Mouse (Mus musculus): ENCODE data around the gene Slco1a6. TPM values are rescaled to one million over a fixed set of nuclear protein-coding genes. Genes with fewer than 3 reads are reported as not detected.

Gene Slco1a6
- polyA plus RNA-seq, 1 experiment = not detected

DNA sequence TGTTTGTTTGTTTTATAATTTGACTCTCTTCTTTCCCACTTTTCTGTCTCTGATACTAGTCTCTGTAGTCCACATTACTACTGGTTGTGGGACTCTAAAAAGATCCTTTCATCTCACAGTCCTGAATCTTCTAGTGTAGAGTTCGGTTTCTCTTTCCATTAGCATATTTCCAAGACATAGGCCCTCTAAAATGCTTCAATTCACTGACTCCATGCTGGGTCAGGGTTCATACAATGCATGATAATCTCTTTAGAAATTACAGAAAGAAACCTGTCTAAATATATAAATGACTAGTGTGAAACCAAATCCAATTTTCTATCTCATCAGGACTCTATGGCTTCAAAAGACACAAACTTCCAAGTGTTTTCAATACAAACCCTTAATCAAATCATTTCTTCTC lies 160.6 kb downstream of the Slco1a6 start:
- Histone ChIP-seq H3K79me2 (ENCODE audit: control insufficient read depth, insufficient read depth) (no peaks in the 10 kb centered on the region), H3K36me3 (ENCODE audit: control insufficient read depth, insufficient read depth) (no peaks in the 10 kb centered on the region), H3K4me3 (ENCODE audit: insufficient read depth, poor library complexity, severe bottlenecking) (no peak overlapping the region), H3ac (ENCODE audit: control insufficient read depth, insufficient read length, low read depth) (no peak overlapping the region), H3K27me3 (ENCODE audit: control insufficient read depth, insufficient read depth, insufficient read length) (no peaks in the 10 kb centered on the region), H3K79me3 (ENCODE audit: low read depth) (no peaks in the 10 kb centered on the region)
- TF ChIP-seq CTCF (IDR thresholded peaks at IDR 0.05; ENCODE audit: control insufficient read depth, insufficient read depth, insufficient read length) = no peak
- no peak for TF ChIP-seq MYOD1 (IDR thresholded peaks at IDR 0.05; ENCODE audit: control insufficient read depth, insufficient read length, low read depth)
- TF ChIP-seq MYOG (IDR thresholded peaks at IDR 0.05; ENCODE audit: control insufficient read depth, extremely low read depth, insufficient read length) = no peak
- TF ChIP-seq CEBPB (IDR thresholded peaks at IDR 0.05; ENCODE audit: low read depth) = no peak

- Histone ChIP-seq H3K4me3 (ENCODE audit: insufficient read depth, poor library complexity, severe bottlenecking) (no peak overlapping the region), H3K79me2 (ENCODE audit: control insufficient read depth, insufficient read depth) (no peaks in the 10 kb centered on the region), H3K79me3 (ENCODE audit: low read depth) (no peaks in the 10 kb centered on the region), H3ac (ENCODE audit: control insufficient read depth, insufficient read length, low read depth) (no peak overlapping the region), H3K27me3 (ENCODE audit: control insufficient read depth, insufficient read depth, insufficient read length) (no peaks in the 10 kb centered on the region), H3K36me3 (ENCODE audit: control insufficient read depth, insufficient read depth) (no peaks in the 10 kb centered on the region)
- TF ChIP-seq CEBPB (IDR thresholded peaks at IDR 0.05; ENCODE audit: low read depth) (no peak), FOSL1 (IDR thresholded peaks at IDR 0.05; ENCODE audit: insufficient read depth, low read length, poor library complexity, severe bottlenecking) (no peak), CTCF (IDR thresholded peaks at IDR 0.05; ENCODE audit: control insufficient read depth, insufficient read depth, insufficient read length) (no peak), MYOG (IDR thresholded peaks at IDR 0.05; ENCODE audit: control insufficient read depth, extremely low read depth, insufficient read length) (no peak), MAX (IDR thresholded peaks at IDR 0.05) (no peak), USF1 (IDR thresholded peaks at IDR 0.05; ENCODE audit: low read depth) (no peak), MYOD1 (IDR thresholded peaks at IDR 0.05; ENCODE audit: control insufficient read depth, insufficient read length, low read depth) (no peak)
These were observed 162.6 kb downstream of the Slco1a6 start for GRCm38 (mm10) chr6:142045746-142046145.

GRCm38 (mm10) chr6:142041896-142042295 lies 166.4 kb downstream of the Slco1a6 start:
- TF ChIP-seq MYOD1 (IDR thresholded peaks at IDR 0.05; ENCODE audit: control insufficient read depth, insufficient read length, low read depth) (no peak), MYOG (IDR thresholded peaks at IDR 0.05; ENCODE audit: control insufficient read depth, extremely low read depth, insufficient read length) (no peak), CEBPB (IDR thresholded peaks at IDR 0.05; ENCODE audit: low read depth) (no peak), USF1 (IDR thresholded peaks at IDR 0.05; ENCODE audit: low read depth) (no peak), FOSL1 (IDR thresholded peaks at IDR 0.05; ENCODE audit: insufficient read depth, low read length, poor library complexity, severe bottlenecking) (no peak), CTCF (IDR thresholded peaks at IDR 0.05; ENCODE audit: control insufficient read depth, insufficient read depth, insufficient read length) (no peak), MAX (IDR thresholded peaks at IDR 0.05) (no peak)
- Histone ChIP-seq H3K79me3 (ENCODE audit: low read depth) (no peaks in the 10 kb centered on the region), H3K36me3 (ENCODE audit: control insufficient read depth, insufficient read depth) (no peaks in the 10 kb centered on the region), H3K27me3 (ENCODE audit: control insufficient read depth, insufficient read depth, insufficient read length) (no peaks in the 10 kb centered on the region), H3K79me2 (ENCODE audit: control insufficient read depth, insufficient read depth) (no peaks in the 10 kb centered on the region), H3K4me3 (ENCODE audit: insufficient read depth, poor library complexity, severe bottlenecking) (no peak overlapping the region), H3ac (ENCODE audit: control insufficient read depth, insufficient read length, low read depth) (no peak overlapping the region)

DNA sequence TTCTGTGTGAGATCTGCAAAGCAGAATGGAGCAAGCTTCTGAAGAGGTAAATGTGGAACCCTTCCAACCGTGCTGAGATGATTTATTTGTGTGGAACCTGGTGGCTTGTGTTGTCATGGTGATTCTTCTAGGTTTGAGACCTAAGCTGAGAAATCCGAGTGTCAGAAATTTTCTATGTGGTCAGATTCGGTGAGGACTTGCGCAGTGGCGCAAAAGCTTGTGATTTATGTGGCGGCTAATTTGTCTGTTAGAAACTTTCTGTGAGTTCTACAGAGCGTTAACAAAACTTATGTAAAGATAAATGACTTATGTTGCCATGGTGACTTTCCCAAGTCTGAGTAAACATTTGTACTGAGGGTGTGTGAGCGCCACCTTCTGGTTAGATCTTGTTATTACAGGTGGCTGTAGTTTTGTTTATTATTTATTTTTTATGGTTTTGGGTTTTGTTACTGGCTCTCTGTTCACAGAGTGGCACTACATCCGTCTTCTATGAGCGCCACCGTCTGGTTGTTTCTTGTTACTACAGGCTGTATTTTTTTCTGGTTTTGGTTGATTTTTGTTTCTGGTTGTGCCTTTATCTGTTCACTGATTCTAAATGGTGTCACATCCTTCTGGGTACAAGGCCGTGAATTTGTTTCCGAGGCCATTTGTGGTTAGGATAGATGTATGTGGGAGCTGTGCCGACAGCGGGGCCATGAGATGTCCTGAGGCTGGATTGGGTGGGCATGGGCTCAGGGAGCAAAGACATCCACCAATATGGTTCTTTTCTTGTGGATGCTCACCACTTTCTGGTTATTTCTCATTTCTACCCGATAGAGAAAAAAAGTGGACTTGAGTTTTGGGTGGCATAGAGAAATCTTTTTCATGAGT lies 167.8 kb downstream of the Slco1a6 start:
- TF ChIP-seq MYOD1 (IDR thresholded peaks at IDR 0.05; ENCODE audit: control insufficient read depth, insufficient read length, low read depth) (no peak), FOSL1 (IDR thresholded peaks at IDR 0.05; ENCODE audit: insufficient read depth, low read length, poor library complexity, severe bottlenecking) (no peak)
- no peaks in the 10 kb centered on the region for H3K36me3 ChIP-seq (ENCODE audit: control insufficient read depth, insufficient read depth)
- H3K79me2 ChIP-seq (ENCODE audit: control insufficient read depth, insufficient read depth) = no peaks in the 10 kb centered on the region
- no peaks in the 10 kb centered on the region for H3K79me3 ChIP-seq (ENCODE audit: low read depth)
- no peak overlapping the region for H3ac ChIP-seq (ENCODE audit: control insufficient read depth, insufficient read length, low read depth)
- H3K27me3 ChIP-seq (ENCODE audit: control insufficient read depth, insufficient read depth, insufficient read length) = no peaks in the 10 kb centered on the region
- no peak overlapping the region for H3K4me3 ChIP-seq (ENCODE audit: insufficient read depth, poor library complexity, severe bottlenecking)

GRCm38 (mm10) chr6:142035771-142036170 lies 172.6 kb downstream of the Slco1a6 start:
- no peaks in the 10 kb centered on the region for H3K36me3 ChIP-seq (ENCODE audit: control insufficient read depth, insufficient read depth)
- no peaks in the 10 kb centered on the region for H3K27me3 ChIP-seq (ENCODE audit: control insufficient read depth, insufficient read depth, insufficient read length)
- no peak overlapping the region for H3ac ChIP-seq (ENCODE audit: control insufficient read depth, insufficient read length, low read depth)
- no peaks in the 10 kb centered on the region for H3K79me3 ChIP-seq (ENCODE audit: low read depth)
- H3K4me3 ChIP-seq (ENCODE audit: insufficient read depth, poor library complexity, severe bottlenecking) = no peak overlapping the region
- no peaks in the 10 kb centered on the region for H3K79me2 ChIP-seq (ENCODE audit: control insufficient read depth, insufficient read depth)
- TF ChIP-seq USF1 (IDR thresholded peaks at IDR 0.05; ENCODE audit: low read depth) (no peak), MAX (IDR thresholded peaks at IDR 0.05) (no peak), MYOG (IDR thresholded peaks at IDR 0.05; ENCODE audit: control insufficient read depth, extremely low read depth, insufficient read length) (no peak), CTCF (IDR thresholded peaks at IDR 0.05; ENCODE audit: control insufficient read depth, insufficient read depth, insufficient read length) (no peak), MYOD1 (IDR thresholded peaks at IDR 0.05; ENCODE audit: control insufficient read depth, insufficient read length, low read depth) (no peak), FOSL1 (IDR thresholded peaks at IDR 0.05; ENCODE audit: insufficient read depth, low read length, poor library complexity, severe bottlenecking) (no peak), CEBPB (IDR thresholded peaks at IDR 0.05; ENCODE audit: low read depth) (no peak)

Other genes starting within 250 kb of the Slco1a6 start
- not detected for gene Gm6614, start 197.1 kb downstream of the Slco1a6 start, polyA plus RNA-seq (2012; fragmentation: generic; extraction: Trizol)
- not detected for gene Iapp, start 89.9 kb upstream of the Slco1a6 start, polyA plus RNA-seq (2012; fragmentation: generic; extraction: Trizol)
- 0.07 TPM for gene Slco1a5, start 114.5 kb upstream of the Slco1a6 start, polyA plus RNA-seq (2012; fragmentation: generic; extraction: Trizol)
- gene Pyroxd1, start 137.1 kb upstream of the Slco1a6 start, polyA plus RNA-seq (2012; fragmentation: generic; extraction: Trizol) = 2.6 TPM
- 15.6 TPM for gene Recql, start 178.6 kb upstream of the Slco1a6 start, polyA plus RNA-seq (2012; fragmentation: generic; extraction: Trizol)
- 39.9 TPM for gene Golt1b, start 178.7 kb upstream of the Slco1a6 start, polyA plus RNA-seq (2012; fragmentation: generic; extraction: Trizol)
- 0.32 TPM for gene Spx, start 204.9 kb upstream of the Slco1a6 start, polyA plus RNA-seq (2012; fragmentation: generic; extraction: Trizol)

Data from C2C12 (cell line).